Mouse (Mus musculus) erythroblast, embryonic 14.5 days (primary cell): ENCODE data around the gene Ppa2.

Experiments
- GATA1 ChIP-seq: IDR thresholded peaks from 2 replicates; pipeline ENCODE4 v1.6.1; 2012; ENCODE audit warnings: low read length, inconsistent platforms, mixed read lengths
- TAL1 ChIP-seq: IDR thresholded peaks from 3 replicates; pipeline ENCODE4 v1.6.1; 2012; ENCODE audit warnings: low read length, inconsistent platforms, mixed read lengths

DNA sequence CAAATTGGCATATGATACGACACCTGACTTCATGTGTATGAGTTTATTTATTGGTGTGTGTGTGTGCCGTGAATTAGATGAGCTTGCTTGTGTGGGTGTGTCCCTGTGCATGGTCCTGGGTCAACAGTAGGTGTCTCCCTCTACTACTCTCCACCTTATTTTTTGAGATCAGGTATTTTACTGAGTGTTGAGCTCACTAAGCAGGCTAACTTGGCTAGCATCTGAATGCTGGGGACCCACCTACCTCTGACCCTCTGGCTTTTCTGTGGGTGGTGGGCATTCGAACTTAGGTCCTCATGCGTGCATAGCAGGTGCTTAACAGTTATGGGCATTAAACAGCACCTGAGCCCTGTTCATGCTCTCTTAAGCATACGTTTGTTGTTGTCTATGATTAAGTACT is 96.3 kb downstream of the Ppa2 start:
- TF ChIP-seq GATA1 = no peak
- no peak for TF ChIP-seq TAL1
